Mouse (Mus musculus) midbrain, embryonic 13.5 days (tissue): ENCODE results near the gene Prpf31. TPM values are rescaled to one million over a fixed set of nuclear protein-coding genes. Genes with fewer than 3 reads are reported as not detected.

Experiments used
- ATAC-seq: fragments of 200-750 bp; cut with Nextera tagmentation; 2 replicates; pipeline ENCODE4 v1.8.0; 2017; ENCODE audit warnings: mild to moderate bottlenecking, moderate TSS enrichment, moderate library complexity
- H3K27ac ChIP-seq: fragments of 300-500 bp; sonication (generic); 2 replicates; pipeline ENCODE4 v1.5.1; 2015; ENCODE audit warnings: inconsistent platforms, mild to moderate bottlenecking, moderate library complexity
- H3K27me3 ChIP-seq: fragments of 300-500 bp; sonication (generic); 2 replicates; pipeline ENCODE4 v1.6.1; 2015; ENCODE audit warnings: mild to moderate bottlenecking, inconsistent platforms
- H3K36me3 ChIP-seq: fragments of 300-500 bp; sonication (generic); 2 replicates; pipeline ENCODE4 v1.6.1; 2015; ENCODE audit warnings: mild to moderate bottlenecking, inconsistent platforms
- H3K4me1 ChIP-seq: fragments of 300-500 bp; sonication (generic); replicated peaks from 2 replicates; pipeline ENCODE4 v1.6.1; 2015; ENCODE audit warnings: inconsistent platforms
- H3K4me2 ChIP-seq: fragments of 300-500 bp; sonication (generic); replicated peaks from 2 replicates; pipeline ENCODE4 v1.6.1; 2015; ENCODE audit warnings: moderate library complexity, mild to moderate bottlenecking, inconsistent platforms
- H3K4me3 ChIP-seq: fragments of 300-500 bp; sonication (generic); replicated peaks from 2 replicates; pipeline ENCODE4 v1.5.1; 2015; ENCODE audit warnings: mild to moderate bottlenecking, inconsistent platforms
- H3K9ac ChIP-seq: fragments of 300-500 bp; sonication (generic); replicated peaks from 2 replicates; pipeline ENCODE4 v1.6.1; 2015; ENCODE audit warnings: mild to moderate bottlenecking, inconsistent platforms
- H3K9me3 ChIP-seq: fragments of 300-500 bp; sonication (generic); 2 replicates; pipeline ENCODE4 v1.6.1; 2016; ENCODE audit warnings: mild to moderate bottlenecking, inconsistent platforms
- WGBS: fragments of 180-500 bp; shearing (Covaris S2); methylation state at CpG from one replicate; pipeline ENCODE4 v1.1.7; 2015; 5-methylcytosine and 5-hydroxymethylcytosine counted together
- polyA plus RNA-seq: library from polyadenylated mRNA; unstranded; fragments of >200 nt; fragmentation: Nextera tagmentation; extraction: Ambion mirVana; gene quantifications from 2 replicates; pipeline ENCODE4 v1.2.1, GENCODE M21; 2015

Gene Prpf31
- polyA plus RNA-seq, 1 experiment from 2014 or later, result 114 TPM

DNA sequence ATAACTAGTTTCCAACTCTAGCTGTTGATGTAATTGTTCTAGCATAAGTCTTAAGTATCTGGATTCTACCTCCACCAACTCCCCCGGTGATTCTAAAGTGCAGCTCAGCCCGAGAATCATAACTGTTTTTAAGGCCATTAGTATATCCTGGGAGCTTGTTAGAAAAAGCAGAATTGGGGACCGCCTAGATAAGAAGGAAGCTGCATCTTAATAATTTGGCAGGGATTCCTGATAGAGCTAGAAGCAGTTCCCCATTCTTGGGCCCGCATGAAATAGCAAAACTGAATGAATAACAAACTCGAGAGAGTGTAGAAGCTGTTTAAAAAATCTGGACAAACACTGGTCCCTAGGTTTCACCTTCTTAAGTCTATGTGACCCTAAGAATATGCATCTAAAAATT lies 13.6 kb downstream of the Prpf31 start:
- H3K27ac ChIP-seq, result no peak overlapping the region
- no peak for ATAC-seq
- H3K36me3 ChIP-seq, result peaks cover 47% of the 10 kb centered on the region
- H3K9me3 ChIP-seq, result no peaks in the 10 kb centered on the region
- H3K4me2 ChIP-seq, result 0 out of 2 replicates have a peak overlapping the region, but pooled peaks have one; percentile 68
- WGBS, result 74% methylated on average over 5 of the region's 5 CpGs
- H3K4me1 ChIP-seq, result peaks cover 32% of the 10 kb centered on the region
- H3K27me3 ChIP-seq, result no peaks in the 10 kb centered on the region
- no peak overlapping the region for H3K4me3 ChIP-seq
- no peak overlapping the region for H3K9ac ChIP-seq

DNA sequence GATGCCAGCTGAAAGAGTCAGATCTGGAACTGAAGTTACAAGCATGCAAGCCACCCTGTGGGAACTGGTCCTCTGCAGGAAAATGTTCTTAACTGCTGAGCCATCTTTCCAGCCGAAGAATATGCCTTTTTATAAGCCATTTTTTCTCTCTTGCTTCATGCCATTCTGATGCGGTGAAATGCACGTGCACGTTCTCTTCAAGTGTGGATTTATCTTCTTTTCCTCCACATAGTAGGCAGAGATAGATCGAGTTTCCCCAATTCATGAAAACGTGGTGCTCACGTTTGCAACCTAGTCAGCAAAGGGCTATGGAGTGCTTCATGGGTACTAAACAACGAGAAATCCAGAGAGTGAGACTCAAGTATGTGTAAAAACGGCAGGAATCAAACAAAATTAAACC lies 14.1 kb downstream of the Prpf31 start:
- Histone ChIP-seq H3K9ac (0 out of 2 replicates have a peak overlapping the region, but pooled peaks have one; percentile 39), H3K4me1 (peaks cover 36% of the 10 kb centered on the region), H3K4me2 (peak overlapping the region; percentile 68), H3K4me3 (peak overlapping the region; percentile 98), H3K9me3 (no peaks in the 10 kb centered on the region), H3K27me3 (no peaks in the 10 kb centered on the region), H3K27ac (no peak overlapping the region), H3K36me3 (peaks cover 42% of the 10 kb centered on the region)
- WGBS, result 24% methylated on average over 9 of the region's 9 CpGs
- no peak for ATAC-seq

DNA sequence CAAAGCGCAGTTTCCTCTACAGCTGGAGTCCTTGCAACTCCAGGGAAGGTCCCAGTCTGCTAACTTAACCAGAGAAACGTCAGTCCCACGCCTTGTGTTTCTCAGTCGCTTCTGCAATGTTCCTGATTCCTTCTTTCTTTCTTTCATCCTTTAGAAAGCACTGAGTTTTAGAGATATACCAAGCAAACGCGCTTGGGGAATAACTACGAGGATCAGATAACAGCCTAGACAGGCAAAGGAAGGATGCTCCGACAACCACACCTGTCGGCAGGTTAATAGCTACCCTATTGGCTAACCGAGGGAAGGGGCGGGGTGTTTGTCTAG lies 14.5 kb downstream of the Prpf31 start:
- peaks cover 41% of the 10 kb centered on the region for H3K4me1 ChIP-seq
- peaks cover 38% of the 10 kb centered on the region for H3K36me3 ChIP-seq
- H3K9me3 ChIP-seq, result no peaks in the 10 kb centered on the region
- WGBS, result under 1% methylated on average over 11 of the region's 11 CpGs
- H3K27me3 ChIP-seq, result no peaks in the 10 kb centered on the region
- H3K4me2 ChIP-seq, result peak overlapping the region; percentile 68
- no peak for ATAC-seq
- H3K9ac ChIP-seq, result peak overlapping the region; percentile 39; the same call in 1 of the 2 replicates
- H3K4me3 ChIP-seq, result peak overlapping the region; percentile 98
- H3K27ac ChIP-seq, result peak overlapping the region; percentile 46; the same call in 1 of the 2 replicates

DNA sequence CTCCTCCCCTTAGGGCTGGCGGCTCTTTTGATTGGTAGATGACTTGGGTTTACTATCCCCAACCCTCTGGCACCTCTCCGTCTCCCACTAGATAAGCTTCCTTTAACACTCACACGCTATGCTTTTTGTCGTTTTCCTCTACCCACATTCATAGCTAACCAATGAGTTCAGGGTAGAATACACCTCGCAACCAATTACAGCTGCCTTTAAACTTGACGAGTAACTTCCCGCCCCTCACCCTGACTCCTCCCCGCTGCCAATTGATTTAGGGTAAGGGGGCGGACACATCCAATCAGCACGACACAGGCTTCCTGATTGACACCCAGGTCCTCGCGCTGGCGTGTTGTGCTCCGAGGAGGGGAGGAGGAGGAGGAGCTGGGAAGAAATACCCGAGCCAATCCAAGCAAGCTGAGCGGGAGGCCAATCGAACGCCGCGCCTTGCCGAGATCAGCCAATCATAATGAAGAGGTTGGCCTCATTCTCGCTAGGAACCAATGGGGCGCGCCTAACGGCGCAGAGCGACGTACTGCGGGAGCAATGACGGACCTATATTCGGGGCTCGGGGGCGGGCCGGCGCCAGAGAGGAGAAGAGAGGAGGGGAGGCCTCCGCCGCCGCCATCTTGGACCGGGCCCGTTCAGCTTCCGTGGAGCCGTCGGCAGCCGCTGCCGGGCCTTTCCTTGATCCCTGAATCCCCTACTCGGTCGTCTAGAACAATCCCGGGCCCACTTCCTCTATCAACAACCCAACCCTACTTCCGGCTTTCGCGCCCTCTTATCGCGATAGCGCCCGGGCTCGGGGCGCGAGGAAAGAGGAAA lies 15.1 kb downstream of the Prpf31 start, which contains the start of gene Cnot3:
Gene Cnot3, plus strand, starts transcription at position 597 of the 816 bp plus-strand sequence.
- peak within 1 kb of the TSS; percentile 98 for H3K4me3 ChIP-seq
- H3K4me1 ChIP-seq, result peaks cover 41% of the 10 kb centered on the region
- under 1% methylated on average over 56 of the region's 58 CpGs for WGBS
- no peaks in the 10 kb centered on the region for H3K9me3 ChIP-seq
- H3K9ac ChIP-seq, result peak within 1 kb of the TSS; percentile 98
- H3K4me2 ChIP-seq, result peak within 1 kb of the TSS; percentile 91
- ATAC-seq, result peak; percentile 99
- H3K36me3 ChIP-seq, result peaks cover 32% of the 10 kb centered on the region
- peak within 1 kb of the TSS; percentile 97 for H3K27ac ChIP-seq
- no peaks in the 10 kb centered on the region for H3K27me3 ChIP-seq

DNA sequence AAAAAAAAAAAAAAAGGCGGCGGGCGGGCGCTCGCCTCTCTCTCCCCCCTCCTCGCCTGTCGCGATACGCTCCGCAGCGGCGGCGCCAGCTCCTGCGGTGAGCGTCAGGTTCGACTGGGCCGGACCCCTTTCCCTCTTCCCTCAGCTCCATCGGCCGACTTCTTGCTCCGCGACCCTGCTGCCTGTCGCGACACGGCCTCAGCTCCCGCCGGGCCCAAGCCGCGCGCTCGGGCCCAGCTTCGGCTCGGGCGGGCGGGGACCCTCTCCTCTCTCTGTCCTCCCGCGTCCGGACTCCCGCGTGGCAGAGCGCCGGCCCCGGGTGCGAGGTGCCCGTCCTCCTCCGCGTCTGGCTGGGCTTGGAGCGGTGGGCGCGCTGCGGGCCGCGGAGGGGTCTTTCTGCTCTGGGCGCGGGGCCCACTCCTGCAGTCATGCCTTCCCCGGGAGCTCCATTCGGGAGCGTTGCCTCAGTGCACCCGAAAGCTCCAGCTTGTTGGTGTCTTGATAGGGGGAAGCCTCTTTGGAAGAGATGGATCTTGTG lies 15.8 kb downstream of the Prpf31 start:
- ATAC-seq, result peak; percentile 21; the same call in 1 of the 2 replicates
- WGBS, result under 1% methylated on average over 54 of the region's 58 CpGs

DNA sequence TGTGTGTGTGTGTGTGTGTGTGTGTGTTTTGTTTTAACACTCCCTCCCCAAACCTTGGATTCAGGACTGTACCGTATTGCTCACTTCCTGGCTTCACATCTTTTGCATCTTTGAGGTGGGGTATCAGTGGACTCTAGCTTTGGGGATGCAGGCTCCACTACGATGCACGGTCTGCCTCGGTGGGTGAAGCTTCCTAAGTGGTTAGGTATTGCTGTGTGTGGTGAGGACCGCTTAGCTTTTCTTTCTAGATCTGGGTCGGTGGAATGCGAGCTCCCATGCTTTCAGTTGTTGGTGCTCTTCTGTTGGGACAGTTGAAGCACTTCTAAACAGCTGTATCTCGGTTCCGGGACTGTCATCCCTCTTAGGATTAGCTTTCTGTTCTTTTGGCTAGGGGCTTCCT lies 16.4 kb downstream of the Prpf31 start:
- ATAC-seq, result no peak
- H3K27me3 ChIP-seq, result no peaks in the 10 kb centered on the region
- WGBS, result 16% methylated on average over 9 of the region's 9 CpGs

More for the DNA sequence above, 15.8 kb downstream of the Prpf31 start:
- Histone ChIP-seq H3K9me3 (no peaks in the 10 kb centered on the region), H3K4me1 (peaks cover 41% of the 10 kb centered on the region), H3K4me2 (peak overlapping the region; percentile 91), H3K27me3 (no peaks in the 10 kb centered on the region), H3K9ac (peak overlapping the region; percentile 98), H3K36me3 (peaks cover 27% of the 10 kb centered on the region), H3K4me3 (peak overlapping the region; percentile 98), H3K27ac (peak overlapping the region; percentile 97)

DNA sequence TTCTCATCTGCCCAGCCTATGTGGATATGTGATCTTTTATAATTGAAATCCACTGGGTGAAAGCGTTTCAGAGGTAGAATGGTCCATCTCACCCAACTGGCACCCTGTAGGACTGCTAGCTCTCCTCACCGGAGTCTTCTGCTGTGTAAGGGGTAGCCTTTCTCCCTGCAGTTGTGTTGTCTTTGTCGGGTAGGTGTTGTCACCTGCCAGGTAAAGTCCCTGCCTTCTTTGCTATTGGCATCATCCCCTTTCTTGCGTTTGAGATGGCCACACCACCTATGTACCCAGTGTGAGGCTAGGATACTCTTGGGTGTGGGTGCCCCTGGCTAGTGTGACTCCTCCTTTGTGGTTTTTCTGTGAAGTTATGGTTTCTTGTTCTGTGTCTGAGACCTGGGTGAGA lies 16.9 kb downstream of the Prpf31 start:
- 74% methylated on average over 4 of the region's 4 CpGs for WGBS

More for the DNA sequence above, 16.4 kb downstream of the Prpf31 start:
- Histone ChIP-seq H3K9ac (peak overlapping the region; percentile 98), H3K4me1 (peaks cover 41% of the 10 kb centered on the region), H3K4me2 (peak overlapping the region; percentile 91), H3K36me3 (peaks cover 27% of the 10 kb centered on the region), H3K9me3 (no peaks in the 10 kb centered on the region), H3K4me3 (peak overlapping the region; percentile 98), H3K27ac (peak overlapping the region; percentile 97; the same call in 1 of the 2 replicates)

DNA sequence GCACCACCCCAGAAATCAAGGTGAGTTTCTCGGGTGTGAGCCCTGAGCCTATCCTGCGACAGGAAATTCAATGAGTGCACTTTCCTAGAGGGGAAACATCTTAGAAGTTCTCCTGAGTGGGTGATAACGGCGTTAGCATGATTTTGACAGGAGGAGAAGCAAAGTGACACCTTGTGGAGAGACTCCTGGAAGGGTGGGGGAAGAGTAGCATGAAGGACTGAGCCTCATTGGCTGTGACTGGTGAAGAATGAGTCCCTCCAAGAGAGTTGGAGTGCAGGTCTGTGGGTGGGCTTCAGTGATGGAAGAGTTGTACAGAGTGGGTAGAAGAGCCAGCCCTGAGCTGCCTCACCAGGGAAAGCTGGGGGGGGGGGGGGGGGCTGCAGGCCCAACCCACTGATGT lies 27.2 kb downstream of the Prpf31 start:
- Histone ChIP-seq H3K4me2 (no peak overlapping the region), H3K27ac (no peak overlapping the region), H3K27me3 (no peaks in the 10 kb centered on the region), H3K9me3 (no peaks in the 10 kb centered on the region), H3K4me3 (no peak overlapping the region), H3K9ac (no peak overlapping the region), H3K36me3 (peaks cover 100% of the 10 kb centered on the region), H3K4me1 (no peaks in the 10 kb centered on the region)
- no peak for ATAC-seq
- WGBS, result 89% methylated on average over 4 of the region's 4 CpGs

More for the DNA sequence above, 16.9 kb downstream of the Prpf31 start:
- peak overlapping the region; percentile 98 for H3K9ac ChIP-seq
- no peaks in the 10 kb centered on the region for H3K9me3 ChIP-seq
- peaks cover 27% of the 10 kb centered on the region for H3K36me3 ChIP-seq
- no peak overlapping the region; the same call in 1 of the 2 replicates for H3K27ac ChIP-seq
- no peak for ATAC-seq
- H3K4me2 ChIP-seq, result peak overlapping the region; percentile 91
- H3K4me3 ChIP-seq, result peak overlapping the region; percentile 98
- H3K4me1 ChIP-seq, result peaks cover 41% of the 10 kb centered on the region
- no peaks in the 10 kb centered on the region for H3K27me3 ChIP-seq

DNA sequence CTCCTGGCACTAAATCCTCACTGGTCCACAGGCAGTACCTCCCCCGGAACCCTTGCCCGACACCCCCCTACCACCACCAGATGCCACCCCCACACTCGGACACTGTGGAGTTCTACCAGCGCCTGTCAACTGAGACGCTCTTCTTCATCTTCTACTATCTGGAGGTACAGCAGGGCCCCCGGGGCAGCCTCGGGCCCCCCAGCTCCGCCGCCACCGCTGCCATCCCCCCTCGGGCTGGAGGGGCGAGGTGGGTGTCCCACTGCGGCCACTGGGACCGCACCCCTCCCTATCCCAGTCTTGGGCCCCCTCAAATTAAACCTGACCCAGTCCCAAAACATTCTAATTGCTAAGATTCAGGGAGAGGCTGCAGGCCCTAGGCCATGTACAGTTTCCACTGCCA lies 28.8 kb downstream of the Prpf31 start:
- 96% methylated on average over 14 of the region's 14 CpGs for WGBS
- Histone ChIP-seq H3K4me2 (no peak overlapping the region), H3K4me1 (peaks cover 6% of the 10 kb centered on the region), H3K4me3 (no peak overlapping the region), H3K9me3 (no peaks in the 10 kb centered on the region), H3K9ac (no peak overlapping the region), H3K27ac (no peak overlapping the region), H3K27me3 (no peaks in the 10 kb centered on the region), H3K36me3 (peaks cover 97% of the 10 kb centered on the region)
- ATAC-seq, result no peak

DNA sequence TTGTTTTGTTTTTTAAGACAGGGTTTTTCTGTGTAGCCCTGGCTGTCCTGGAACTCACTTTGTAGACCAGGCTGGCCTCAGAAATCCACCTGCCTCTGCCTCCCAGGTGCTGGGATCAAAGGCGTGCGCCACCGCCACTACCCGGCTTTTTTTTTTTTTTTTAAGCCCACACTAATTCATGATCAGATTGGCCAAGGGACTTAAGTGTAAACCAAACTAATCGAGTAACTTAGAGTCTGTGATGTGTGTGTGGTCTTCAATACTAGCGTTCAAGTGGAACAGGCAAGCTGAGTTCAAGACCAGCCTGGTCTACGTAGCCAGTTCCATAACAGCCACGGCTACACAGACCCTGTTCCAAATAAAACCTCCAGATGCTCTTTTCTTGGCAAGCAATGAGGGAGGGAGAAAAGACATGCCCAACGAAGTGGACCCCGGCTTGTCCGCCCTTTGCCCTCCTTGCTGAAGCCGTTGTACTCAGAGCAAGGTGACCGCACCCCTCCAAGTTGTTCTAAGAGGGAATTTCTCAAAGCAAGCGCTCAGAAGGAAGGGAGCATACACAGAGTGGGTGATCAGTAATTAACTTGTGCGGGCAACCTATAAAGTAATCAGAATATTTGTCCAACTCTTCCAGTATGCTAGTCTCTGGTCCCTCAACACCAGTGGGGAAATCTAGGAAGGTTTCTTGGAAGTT lies 34.9 kb downstream of the Prpf31 start:
- H3K4me3 ChIP-seq, result peak overlapping the region; percentile 72
- peak; percentile 28 for ATAC-seq
- H3K4me2 ChIP-seq, result peak overlapping the region; percentile 84
- no peaks in the 10 kb centered on the region for H3K9me3 ChIP-seq
- H3K9ac ChIP-seq, result peak overlapping the region; percentile 76
- no peaks in the 10 kb centered on the region for H3K27me3 ChIP-seq
- peaks cover 24% of the 10 kb centered on the region for H3K4me1 ChIP-seq
- peak overlapping the region; percentile 67 for H3K27ac ChIP-seq
- H3K36me3 ChIP-seq, result peaks cover 36% of the 10 kb centered on the region
- 30% methylated on average over 15 of the region's 15 CpGs for WGBS

DNA sequence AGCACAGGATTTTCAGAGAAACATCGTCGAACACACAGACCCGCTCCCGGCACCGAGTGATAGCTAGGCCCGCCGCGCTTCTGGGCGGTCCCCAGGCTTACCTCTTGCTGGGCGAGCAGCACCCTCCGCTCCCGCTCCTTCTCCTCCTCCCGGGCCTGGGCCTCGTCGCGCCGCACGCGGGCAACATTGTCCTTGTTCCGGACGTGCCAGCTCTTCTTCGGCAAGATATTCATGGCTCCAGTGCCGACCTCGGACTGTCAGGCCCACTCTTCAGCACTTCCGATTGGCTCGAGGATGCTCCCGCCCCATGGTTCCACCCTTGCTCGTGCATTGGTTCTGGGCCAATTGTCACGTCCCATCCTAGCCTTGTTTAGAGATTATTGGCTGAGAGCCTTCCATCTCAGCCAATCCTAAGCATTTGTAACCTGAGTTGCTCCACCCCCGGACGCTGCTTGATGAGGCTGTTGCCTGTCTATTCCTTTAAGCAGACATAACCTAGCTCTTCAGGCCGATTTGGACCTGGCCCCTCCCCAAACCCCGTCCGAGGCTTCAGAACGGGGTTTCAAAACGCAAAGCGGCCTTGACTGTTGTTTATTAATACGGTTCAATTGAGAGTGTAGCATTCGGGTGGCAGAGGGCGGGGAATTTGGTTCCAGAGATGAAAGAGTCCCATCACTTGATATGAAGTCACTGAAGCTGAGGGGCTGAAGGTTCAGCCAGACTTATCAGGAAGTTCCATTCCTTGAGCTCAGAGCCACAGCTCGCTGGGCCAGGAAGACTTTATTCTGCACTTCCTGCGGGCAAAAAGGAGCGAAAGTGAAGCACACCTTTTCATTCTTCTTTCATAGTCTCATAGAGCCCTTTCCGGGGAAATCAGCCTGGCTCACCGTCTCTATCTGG lies 35.7 kb downstream of the Prpf31 start, which contains the start of gene Leng1:
Gene Leng1, minus strand, starts transcription at position 626 of the 900 bp plus-strand sequence.
- Histone ChIP-seq H3K27ac (peak within 1 kb of the TSS; percentile 67), H3K27me3 (no peaks in the 10 kb centered on the region), H3K9me3 (no peaks in the 10 kb centered on the region), H3K36me3 (peaks cover 28% of the 10 kb centered on the region), H3K9ac (peak within 1 kb of the TSS; percentile 76), H3K4me1 (peaks cover 24% of the 10 kb centered on the region), H3K4me2 (peak within 1 kb of the TSS; percentile 84), H3K4me3 (peak within 1 kb of the TSS; percentile 72)
- WGBS, result 4% methylated on average over 45 of the region's 45 CpGs
- ATAC-seq, result peak; percentile 99
